1 mouse cellular context compared by ENCODE assay signal in genomic region chr6:125088561-125089321, GRCm38 (mm10).
TF ChIP-seq lines count a peak whose summit lies in the region.

No protein-coding gene starts in this region.

TF ChIP-seq in MEL, 35 proteins besides CTCF, POLR2A, EP300 and RAD21 (continued from another document):
- TF ChIP-seq NELFE (IDR thresholded peaks at IDR 0.05; ENCODE audit: low read depth, low read length) (0 out of 2 replicates have a peak, but pooled peaks have one; percentile 22), MAFK (IDR thresholded peaks at IDR 0.05; ENCODE audit: borderline replicate concordance, low read depth, low read length) (no peak), RCOR1 (IDR thresholded peaks at IDR 0.05; ENCODE audit: low read depth, low read length) (no peak), USF1 (IDR thresholded peaks at IDR 0.05; ENCODE audit: low read depth, low read length) (peak; percentile 61; the same call in 1 of the 2 replicates), SMC3 (IDR thresholded peaks at IDR 0.05; ENCODE audit: low read depth, low read length) (no peak), TAL1 (IDR thresholded peaks at IDR 0.05; ENCODE audit: low read length) (no peak)
